Mouse (Mus musculus) monocyte, adult 2 months (primary cell): Measurements from ENCODE around the gene Lman2l.

Experiments
- DNase-seq, 2 experiments: peaks; one replicate each; pipeline ENCODE4 v3.0.0; 2022; ENCODE audit warnings: low spot score in 2 of 2, low read depth in 1 of 2

Gene Lman2l

GRCm38 (mm10) chr1:36461829-36462228 lies 16.8 kb upstream of the Lman2l start:
- no peak for DNase-seq

- no peak for DNase-seq
Measured at GRCm38 (mm10) chr1:36458169-36458568, 13.1 kb upstream of the Lman2l start.

- no peak for DNase-seq
Measured at GRCm38 (mm10) chr1:36457388-36458014, 12.4 kb upstream of the Lman2l start.

GRCm38 (mm10) chr1:36454055-36454815 lies 9.2 kb upstream of the Lman2l start:
- DNase-seq = no peak

GRCm38 (mm10) chr1:36446841-36447240 lies 1.8 kb upstream of the Lman2l start:
- no peak for DNase-seq

GRCm38 (mm10) chr1:36446106-36446824 lies 1.2 kb upstream of the Lman2l start:
- DNase-seq = peak in 1 of 2 experiments; percentile 10

GRCm38 (mm10) chr1:36445508-36445907 lies 437 bp upstream of the Lman2l start:
- DNase-seq = no peak

- DNase-seq = no peak
Measured at GRCm38 (mm10) chr1:36441101-36441500, 4.0 kb downstream of the Lman2l start.

- DNase-seq = no peak
Measured at GRCm38 (mm10) chr1:36437223-36437622, 7.8 kb downstream of the Lman2l start.

- no peak for DNase-seq
Measured at GRCm38 (mm10) chr1:36436515-36436914, 8.6 kb downstream of the Lman2l start.

- no peak for DNase-seq
Measured at GRCm38 (mm10) chr1:36435071-36435470, 10.0 kb downstream of the Lman2l start.

GRCm38 (mm10) chr1:36433616-36434015 lies 11.5 kb downstream of the Lman2l start:
- no peak for DNase-seq

- DNase-seq = no peak
Measured at GRCm38 (mm10) chr1:36432999-36433398, 12.1 kb downstream of the Lman2l start.

GRCm38 (mm10) chr1:36429511-36429910 lies 15.6 kb downstream of the Lman2l start:
- DNase-seq = no peak

- DNase-seq = no peak
Measured at GRCm38 (mm10) chr1:36404531-36404930, 40.5 kb downstream of the Lman2l start.

GRCm38 (mm10) chr1:36401509-36401908 lies 43.6 kb downstream of the Lman2l start:
- no peak for DNase-seq

GRCm38 (mm10) chr1:36397041-36397440 lies 48.0 kb downstream of the Lman2l start:
- no peak for DNase-seq

- DNase-seq = no peak
Measured at GRCm38 (mm10) chr1:36379582-36379981, 65.5 kb downstream of the Lman2l start.

- no peak for DNase-seq
Measured at GRCm38 (mm10) chr1:36378880-36379279, 66.2 kb downstream of the Lman2l start.

- no peak for DNase-seq
Measured at GRCm38 (mm10) chr1:36371934-36372845, 72.9 kb downstream of the Lman2l start, which contains the start of gene Fer1l5. Gene Fer1l5, plus strand, starts transcription at chr1:36372291.

GRCm38 (mm10) chr1:36370918-36371317 lies 74.2 kb downstream of the Lman2l start:
- no peak for DNase-seq
